Mouse (Mus musculus) B cell, adult 62 days (primary cell): Measurements from ENCODE around the gene Eif3f. TPM values are rescaled to one million over a fixed set of nuclear protein-coding genes. Genes with fewer than 3 reads are reported as not detected.

Experiments used
- total RNA-seq: library from RNA; stranded (reverse); gene quantifications from 4 replicates; pipeline ENCODE4 v1.2.4, GENCODE M21; 2023

The Eif3f gene
- total RNA-seq = 241 to 271 TPM (median 255 TPM) in 4 replicates

DNA sequence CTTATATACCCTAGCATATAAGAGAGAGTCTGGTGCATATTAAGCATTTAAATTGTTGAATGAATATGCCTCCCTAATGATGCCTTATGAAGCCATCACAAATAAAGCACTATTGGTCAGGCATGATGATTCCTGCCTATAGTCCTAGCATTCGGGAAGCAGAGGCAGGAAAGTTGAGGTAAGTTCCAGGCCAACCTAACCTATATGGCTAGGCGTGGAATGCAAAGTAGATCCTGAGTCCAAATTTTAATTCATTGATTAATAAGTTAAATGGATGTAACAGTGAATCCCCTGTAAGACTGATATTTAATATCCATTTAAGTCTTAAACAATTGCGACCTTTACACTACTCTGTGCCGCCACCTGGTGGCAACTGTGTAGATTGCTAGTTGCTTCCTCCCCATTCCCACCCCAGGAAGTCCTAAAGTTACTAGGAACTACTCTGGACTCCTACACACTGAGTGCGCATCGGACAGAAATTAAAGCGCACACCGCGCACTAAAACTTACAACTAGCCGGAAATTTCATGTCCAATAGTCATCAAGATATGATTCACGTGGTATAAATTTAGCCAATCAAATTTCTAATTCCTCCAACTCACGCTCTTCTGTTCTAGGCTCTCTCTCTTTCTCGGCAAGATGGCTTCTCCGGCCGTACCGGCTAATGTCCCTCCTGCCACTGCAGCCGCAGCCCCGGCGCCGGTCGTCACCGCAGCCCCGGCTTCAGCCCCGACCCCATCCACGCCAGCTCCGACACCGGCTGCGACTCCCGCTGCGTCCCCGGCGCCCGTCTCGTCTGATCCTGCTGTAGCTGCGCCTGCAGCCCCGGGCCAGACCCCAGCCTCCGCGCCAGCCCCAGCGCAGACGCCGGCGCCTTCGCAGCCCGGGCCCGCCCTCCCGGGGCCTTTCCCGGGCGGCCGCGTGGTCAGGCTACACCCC lies at the start of gene Eif3f:
TSS of gene Eif3f (plus strand) at position 624 of the 938 bp plus-strand sequence.

DNA sequence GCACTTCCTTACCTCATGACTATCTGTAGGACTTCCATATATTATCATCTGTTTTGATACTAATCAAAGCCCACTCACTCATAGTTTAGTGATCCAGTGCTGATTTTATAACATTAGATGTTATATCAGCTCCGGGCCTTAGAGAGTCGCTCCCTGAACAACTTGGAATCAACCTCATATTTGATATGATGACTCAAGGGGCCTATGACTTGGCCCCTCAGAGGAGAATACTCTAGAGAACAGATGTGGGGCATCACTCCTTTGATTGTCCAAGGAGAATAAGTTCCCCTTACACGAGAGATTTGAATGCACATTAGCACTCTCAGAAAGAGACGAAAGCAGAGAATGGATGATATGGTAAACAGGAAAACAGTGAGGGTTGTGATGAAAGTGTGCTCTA lies 49.3 kb upstream of the Eif3f start, which contains the start of gene Olfr518:
TSS of gene Olfr518 (minus strand) at position 101 of the 400 bp plus-strand sequence.

DNA sequence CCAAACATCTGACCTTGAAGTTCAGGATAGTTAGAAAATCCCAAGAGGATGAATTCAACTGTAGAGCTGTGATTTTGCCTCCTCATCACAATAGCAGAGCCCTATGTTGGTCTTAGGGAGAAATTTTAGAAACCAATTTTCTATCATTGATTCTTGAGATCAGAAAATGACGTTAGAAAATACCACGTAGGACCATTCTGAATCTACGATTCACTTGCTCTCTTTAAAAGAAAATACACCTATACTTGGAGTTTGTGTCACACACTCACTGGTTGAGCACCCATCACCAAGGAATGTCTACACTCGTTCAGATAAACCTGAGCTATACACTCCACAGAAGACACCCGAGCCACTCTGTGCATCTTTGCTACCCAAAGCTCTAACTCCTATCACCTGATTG lies 39.9 kb upstream of the Eif3f start, which contains the start of gene Olfr519:
TSS of gene Olfr519 (minus strand) at position 101 of the 400 bp plus-strand sequence.

DNA sequence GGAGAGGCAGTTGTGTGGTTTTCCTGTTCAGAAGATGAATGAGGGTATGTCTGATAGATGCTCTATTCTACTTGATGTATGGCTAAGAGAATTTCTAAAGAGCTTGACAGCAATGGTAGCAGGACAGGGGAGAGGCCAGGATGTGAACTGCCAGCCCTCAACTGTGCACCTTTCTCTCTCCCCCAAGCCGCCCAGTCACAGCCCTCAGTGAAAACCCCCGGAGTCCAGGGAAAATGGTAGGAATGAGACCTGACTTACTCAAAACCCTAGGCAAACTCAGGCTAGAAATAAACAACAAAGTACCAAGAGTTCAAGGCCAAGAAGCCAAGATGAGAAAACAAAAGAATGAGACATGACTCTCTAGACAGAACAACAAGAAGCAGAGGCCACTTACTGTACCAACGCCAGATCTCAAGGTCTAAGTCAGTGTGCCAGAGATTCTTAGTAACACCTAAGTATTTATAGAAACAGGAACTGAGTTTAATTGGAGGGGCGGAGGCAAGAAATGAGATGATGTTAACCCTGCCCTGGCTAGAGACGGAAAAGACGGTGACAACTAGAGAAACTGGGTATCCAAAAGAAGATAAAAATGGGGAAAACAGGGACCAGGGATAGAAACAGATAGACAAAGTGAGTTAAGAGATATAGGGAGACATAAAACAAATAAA lies 4.4 kb upstream of the Eif3f start, which contains the start of gene Nlrp10:
TSS of gene Nlrp10 (minus strand) at position 453 of the 668 bp plus-strand sequence.

DNA sequence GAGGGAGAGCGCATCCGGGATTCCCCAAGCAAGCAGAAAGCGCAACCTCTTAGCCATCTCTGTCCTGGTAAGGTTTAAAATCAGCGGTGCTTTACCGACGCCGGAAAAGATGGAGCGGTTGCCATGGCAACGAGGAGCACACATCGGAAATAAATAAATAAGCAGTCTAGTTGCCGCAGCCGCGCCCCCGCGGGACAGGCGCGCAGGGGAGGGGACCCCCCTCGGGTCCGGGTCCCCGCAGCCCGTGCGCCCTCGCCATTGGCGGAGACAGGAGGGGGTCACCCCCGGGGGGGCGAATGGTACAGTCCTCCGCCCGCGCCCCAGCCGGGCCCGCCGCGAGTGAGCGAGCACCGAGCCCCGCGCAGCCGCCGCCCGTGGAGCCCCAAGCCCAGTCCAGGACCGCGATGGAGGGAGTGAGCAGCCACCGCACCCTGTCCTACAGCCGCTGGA lies 16.1 kb downstream of the Eif3f start, which contains the start of gene Tub:
TSS of gene Tub (plus strand) at position 27 of the 450 bp plus-strand sequence.

Other genes with a start within 250 kb of the Eif3f start
- gene Olfr512, start 221.1 kb upstream of the Eif3f start, total RNA-seq = not detected in 4 replicates
- not detected in 4 replicates for gene Olfr513, start 183.4 kb upstream of the Eif3f start, total RNA-seq
- not detected in 4 replicates for gene Olfr514, start 108.4 kb upstream of the Eif3f start, total RNA-seq
- gene Olfr516, start 83.9 kb upstream of the Eif3f start, total RNA-seq = not detected in 4 replicates
- not detected in 4 replicates for gene Olfr517, start 62.0 kb upstream of the Eif3f start, total RNA-seq
- gene Olfr518, start 49.4 kb upstream of the Eif3f start, total RNA-seq = not detected in 4 replicates
- not detected in 4 replicates for gene Olfr519, start 40.0 kb upstream of the Eif3f start, total RNA-seq
- 3.3 to 5.3 TPM (median 4.7 TPM) in 4 replicates for gene Nlrp10, start 4.2 kb upstream of the Eif3f start, total RNA-seq
- gene Tub, start 15.9 kb downstream of the Eif3f start, total RNA-seq = 2.7 to 4.5 TPM (median 4.1 TPM) in 4 replicates
- gene Ric3, start 148.9 kb downstream of the Eif3f start, total RNA-seq = 0.21 to 0.36 TPM (median 0.34 TPM) in 3 of 4 replicates, not detected in the other
- not detected in 4 replicates for gene Lmo1, start 240.8 kb downstream of the Eif3f start, total RNA-seq